Mouse (Mus musculus) heart, embryonic 15.5 days (tissue): ENCODE results near the gene Gm15517. TPM values are rescaled to one million over a fixed set of nuclear protein-coding genes. Genes with fewer than 3 reads are reported as not detected.

Source experiments
- ATAC-seq: fragments of 200-750 bp; cut with Nextera tagmentation; replicated peaks from 2 replicates; pipeline ENCODE4 v1.8.0; 2017; ENCODE audit warnings: low read depth, moderate TSS enrichment; ENCODE audit not compliant: insufficient number of reproducible peaks, insufficient read depth, low FRiP score
- H3K27ac ChIP-seq: fragments of 300-500 bp; sonication (generic); 2 replicates; pipeline ENCODE4 v1.5.1; 2015; ENCODE audit warnings: mild to moderate bottlenecking, inconsistent platforms
- H3K27me3 ChIP-seq: fragments of 300-500 bp; sonication (generic); 2 replicates; pipeline ENCODE4 v1.6.1; 2015; ENCODE audit warnings: inconsistent platforms
- H3K36me3 ChIP-seq: fragments of 300-500 bp; sonication (generic); 2 replicates; pipeline ENCODE4 v1.6.1; 2015; ENCODE audit warnings: mild to moderate bottlenecking, inconsistent platforms
- H3K4me1 ChIP-seq: fragments of 300-500 bp; sonication (generic); replicated peaks from 2 replicates; pipeline ENCODE4 v1.6.1; 2015; ENCODE audit warnings: inconsistent platforms
- H3K4me2 ChIP-seq: fragments of 300-500 bp; sonication (generic); 2 replicates; pipeline ENCODE4 v1.6.1; 2015; ENCODE audit warnings: inconsistent platforms, mild to moderate bottlenecking, moderate library complexity
- H3K4me3 ChIP-seq: fragments of 300-500 bp; sonication (generic); 2 replicates; pipeline ENCODE4 v1.5.1; 2015; ENCODE audit warnings: mild to moderate bottlenecking, inconsistent platforms
- H3K9ac ChIP-seq: fragments of 300-500 bp; sonication (generic); 2 replicates; pipeline ENCODE4 v1.6.1; 2015; ENCODE audit warnings: mild to moderate bottlenecking, inconsistent platforms
- H3K9me3 ChIP-seq: fragments of 300-500 bp; sonication (generic); replicated peaks from 2 replicates; pipeline ENCODE4 v1.6.1; 2016; ENCODE audit warnings: inconsistent platforms
- WGBS: fragments of 180-500 bp; shearing (Covaris S2); methylation state at CpG from one replicate; pipeline ENCODE4 v1.1.7; 2015; ENCODE audit warnings: mixed read lengths; 5-methylcytosine and 5-hydroxymethylcytosine counted together
- polyA plus RNA-seq: library from polyadenylated mRNA; unstranded; fragments of >200 nt; fragmentation: Nextera tagmentation; extraction: Ambion mirVana; gene quantifications from 2 replicates; pipeline ENCODE4 v1.2.1, GENCODE M21; 2015

The Gm15517 gene
- polyA plus RNA-seq, 1 experiment from 2014 or later, result not detected

DNA sequence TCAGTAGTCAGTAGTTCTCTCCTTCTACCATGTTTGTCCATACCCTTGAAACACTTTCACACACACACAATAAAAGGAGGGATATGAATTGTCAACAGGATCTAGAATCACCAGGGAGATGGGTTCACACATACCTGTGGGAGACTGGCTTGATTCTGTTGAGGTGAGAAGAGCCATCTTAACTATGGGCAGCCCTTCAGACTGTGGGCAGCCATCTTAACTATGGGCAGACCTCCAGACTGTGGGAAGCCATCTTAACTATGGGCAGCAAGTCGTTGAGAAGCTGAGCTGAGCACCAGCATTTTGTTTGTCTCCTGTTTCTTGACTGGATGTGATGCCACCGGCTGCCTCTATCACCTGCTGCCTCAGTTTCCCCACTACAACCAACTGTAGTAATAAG lies 10.1 kb downstream of the Gm15517 start:
- no peak overlapping the region for H3K9ac ChIP-seq
- no peak overlapping the region for H3K27ac ChIP-seq
- H3K36me3 ChIP-seq, result no peaks in the 10 kb centered on the region
- no peaks in the 10 kb centered on the region for H3K4me1 ChIP-seq
- no peak overlapping the region for H3K4me2 ChIP-seq
- H3K4me3 ChIP-seq, result no peak overlapping the region
- no peak for ATAC-seq
- WGBS, result 68% methylated on average over 2 of the region's 2 CpGs
- no peaks in the 10 kb centered on the region for H3K9me3 ChIP-seq
- peaks cover 28% of the 10 kb centered on the region for H3K27me3 ChIP-seq

DNA sequence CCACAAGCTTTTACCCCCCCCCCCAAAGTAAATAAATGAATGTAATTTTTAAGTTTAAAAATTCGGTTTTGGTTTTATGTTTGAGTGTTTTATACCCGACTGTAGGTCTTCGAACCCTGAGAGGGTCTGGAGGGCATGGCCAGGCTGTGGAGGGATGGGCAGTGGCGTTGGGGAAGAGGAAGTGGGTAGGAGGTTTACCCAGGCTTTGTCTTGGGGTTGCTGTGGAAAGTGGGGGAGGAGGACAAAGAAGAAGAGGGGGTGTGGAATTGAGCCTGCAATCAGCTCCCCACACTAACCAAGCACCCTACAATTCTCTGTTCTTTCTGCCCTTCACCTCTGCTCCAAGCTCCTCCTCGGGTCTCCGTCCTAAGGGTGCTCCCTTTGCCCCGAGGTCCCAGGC lies 11.3 kb downstream of the Gm15517 start:
- Histone ChIP-seq H3K4me2 (no peak overlapping the region), H3K27ac (no peak overlapping the region), H3K27me3 (peaks cover 24% of the 10 kb centered on the region), H3K9me3 (no peaks in the 10 kb centered on the region), H3K4me3 (no peak overlapping the region), H3K9ac (no peak overlapping the region), H3K4me1 (no peaks in the 10 kb centered on the region), H3K36me3 (no peaks in the 10 kb centered on the region)
- no peak for ATAC-seq
- WGBS, result 82% methylated on average over 7 of the region's 7 CpGs

DNA sequence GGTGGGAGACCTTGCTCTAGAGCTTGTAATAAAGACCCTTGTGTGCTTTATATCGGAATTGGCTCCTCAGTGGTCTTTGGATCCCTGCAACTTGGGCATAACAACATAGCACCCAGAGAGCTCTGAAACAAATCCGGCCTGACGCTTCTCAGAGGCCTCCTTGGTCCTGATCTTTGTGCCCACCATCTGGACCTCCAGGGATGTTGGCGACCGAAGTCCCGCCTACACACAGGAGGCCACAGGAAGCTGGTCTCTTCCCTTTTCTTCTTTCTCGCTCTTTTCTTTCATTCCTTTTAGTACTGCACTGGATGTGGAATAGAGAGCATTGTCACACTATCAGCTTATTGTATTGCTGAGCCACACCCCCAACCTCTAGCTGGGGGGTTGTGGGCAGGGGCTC lies 12.2 kb downstream of the Gm15517 start:
- Histone ChIP-seq H3K4me3 (no peak overlapping the region), H3K27me3 (peaks cover 17% of the 10 kb centered on the region)
- 65% methylated on average over 7 of the region's 7 CpGs for WGBS

DNA sequence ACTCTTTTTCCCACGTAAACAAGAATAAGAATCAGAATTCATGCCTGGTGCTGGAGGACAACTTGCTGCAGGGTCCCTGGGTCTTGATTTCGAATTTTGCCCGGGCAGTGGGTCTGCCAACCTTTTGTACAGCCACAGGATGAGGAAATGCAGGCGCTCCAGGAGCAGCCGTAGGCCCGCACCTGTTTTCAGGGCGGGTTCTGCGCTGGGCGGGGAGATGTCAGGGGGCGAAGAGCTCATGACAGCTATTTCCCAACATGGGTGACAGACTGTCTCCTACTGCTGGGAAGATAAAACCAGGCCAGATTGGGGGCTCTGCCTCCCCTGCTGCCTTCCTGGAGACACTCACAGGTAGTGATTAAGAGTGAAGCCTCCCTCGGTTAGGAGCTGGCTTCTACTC lies 12.8 kb downstream of the Gm15517 start:
- H3K27ac ChIP-seq, result no peak overlapping the region
- ATAC-seq, result no peak
- H3K4me2 ChIP-seq, result no peak overlapping the region
- H3K9me3 ChIP-seq, result no peaks in the 10 kb centered on the region
- WGBS, result 28% methylated on average over 11 of the region's 11 CpGs
- H3K9ac ChIP-seq, result no peak overlapping the region
- H3K4me3 ChIP-seq, result no peak overlapping the region
- no peaks in the 10 kb centered on the region for H3K4me1 ChIP-seq
- no peaks in the 10 kb centered on the region for H3K36me3 ChIP-seq
- H3K27me3 ChIP-seq, result peaks cover 16% of the 10 kb centered on the region

More for the DNA sequence above, 12.2 kb downstream of the Gm15517 start:
- H3K4me1 ChIP-seq, result no peaks in the 10 kb centered on the region
- H3K4me2 ChIP-seq, result no peak overlapping the region
- H3K27ac ChIP-seq, result no peak overlapping the region
- no peaks in the 10 kb centered on the region for H3K9me3 ChIP-seq
- no peak overlapping the region for H3K9ac ChIP-seq
- ATAC-seq, result no peak
- no peaks in the 10 kb centered on the region for H3K36me3 ChIP-seq

DNA sequence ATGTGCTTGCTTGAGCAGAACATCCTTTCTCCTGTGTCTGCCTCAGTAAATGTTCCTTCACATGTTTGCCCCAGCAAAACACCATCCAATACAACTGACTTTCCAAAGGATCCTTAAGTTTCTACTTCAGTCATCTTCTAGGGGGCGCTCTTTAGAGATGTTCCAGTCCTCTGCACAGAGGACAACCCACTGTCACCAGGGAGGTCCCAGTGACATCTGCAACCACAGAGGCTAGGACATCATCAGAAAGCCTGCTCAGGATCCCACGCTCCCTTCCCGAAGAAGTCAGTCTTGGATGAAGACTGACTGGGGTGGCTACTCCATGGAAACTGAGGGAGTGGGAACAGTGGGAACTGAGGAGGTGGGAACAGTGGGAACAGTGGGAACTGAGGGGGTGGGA lies 14.3 kb downstream of the Gm15517 start:
- no peak overlapping the region for H3K27ac ChIP-seq
- WGBS, result 78% methylated on average over 3 of the region's 3 CpGs
- H3K4me3 ChIP-seq, result no peak overlapping the region
- H3K9ac ChIP-seq, result no peak overlapping the region
- peaks cover 16% of the 10 kb centered on the region for H3K27me3 ChIP-seq
- H3K4me2 ChIP-seq, result no peak overlapping the region
- H3K9me3 ChIP-seq, result no peaks in the 10 kb centered on the region
- no peak for ATAC-seq
- no peaks in the 10 kb centered on the region for H3K36me3 ChIP-seq
- H3K4me1 ChIP-seq, result no peaks in the 10 kb centered on the region

DNA sequence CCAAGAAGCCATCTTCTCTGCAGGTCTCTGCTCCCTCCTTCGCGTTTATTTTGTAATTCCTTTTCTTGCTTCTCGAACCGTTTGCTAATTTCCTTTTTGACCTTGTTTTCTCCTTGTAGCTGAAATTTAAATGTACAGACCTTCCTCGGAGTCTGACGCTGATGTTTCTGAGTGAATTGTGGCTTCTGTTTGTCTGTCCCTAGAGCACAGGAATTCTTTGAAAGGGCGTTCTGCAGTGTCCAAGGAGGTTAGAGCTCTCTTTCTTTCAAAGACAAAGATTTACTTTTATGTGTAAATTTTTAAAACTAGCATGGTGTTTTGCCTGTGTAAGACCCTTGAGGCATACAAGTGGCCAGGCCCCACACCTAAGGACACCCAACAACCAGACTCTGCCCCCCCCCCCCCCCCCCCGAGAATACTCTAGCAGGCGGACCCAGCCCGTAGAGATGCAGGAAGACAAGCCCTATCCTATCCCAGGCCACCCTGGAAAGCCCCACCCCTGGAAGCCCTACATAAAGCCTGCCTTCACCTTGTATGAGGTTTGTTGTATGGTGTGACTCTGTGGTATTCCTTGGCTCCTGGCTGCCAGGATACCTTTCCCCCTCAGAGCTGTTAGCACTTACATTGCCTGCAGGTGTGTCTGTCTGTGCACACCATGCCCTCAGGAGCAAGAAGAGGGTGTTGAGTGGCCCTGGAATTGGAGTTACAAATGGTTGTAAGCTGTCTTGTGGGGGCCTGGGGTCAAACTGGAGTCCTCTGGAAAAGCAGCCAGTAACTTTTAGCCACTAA lies 15.4 kb downstream of the Gm15517 start:
- H3K27ac ChIP-seq, result no peak overlapping the region
- ATAC-seq, result no peak
- H3K4me2 ChIP-seq, result no peak overlapping the region
- no peaks in the 10 kb centered on the region for H3K4me1 ChIP-seq
- H3K27me3 ChIP-seq, result peaks cover 19% of the 10 kb centered on the region
- no peak overlapping the region for H3K9ac ChIP-seq
- no peak overlapping the region for H3K4me3 ChIP-seq
- no peaks in the 10 kb centered on the region for H3K36me3 ChIP-seq
- whole genome bisulfite sequencing, result 63% methylated on average over 10 of the region's 10 CpGs
- H3K9me3 ChIP-seq, result no peaks in the 10 kb centered on the region

DNA sequence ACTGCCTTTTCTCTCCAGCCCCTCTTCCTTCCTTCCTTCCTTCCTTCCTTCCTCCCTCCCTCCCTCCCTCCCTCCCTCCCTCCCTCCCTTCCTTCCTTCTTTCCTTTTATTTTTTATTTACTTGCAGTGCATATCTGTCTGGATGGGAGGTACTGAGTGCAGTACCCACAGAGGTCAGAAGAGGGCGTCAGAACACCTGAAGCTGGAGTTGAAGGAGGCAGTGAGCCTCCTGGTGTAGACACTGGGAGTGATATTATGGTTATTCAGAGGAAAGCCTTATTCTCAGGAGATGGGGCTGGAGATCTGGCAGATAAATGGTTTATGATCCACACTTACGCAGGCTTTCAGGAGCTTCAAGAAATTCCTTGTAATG lies 16.0 kb downstream of the Gm15517 start:
- Histone ChIP-seq H3K36me3 (no peaks in the 10 kb centered on the region), H3K27ac (no peak overlapping the region), H3K27me3 (peaks cover 21% of the 10 kb centered on the region), H3K9ac (no peak overlapping the region), H3K4me3 (no peak overlapping the region), H3K4me2 (no peak overlapping the region), H3K9me3 (no peaks in the 10 kb centered on the region), H3K4me1 (no peaks in the 10 kb centered on the region)
- no peak for ATAC-seq
- WGBS, result 46% methylated on average over 2 of the region's 2 CpGs

DNA sequence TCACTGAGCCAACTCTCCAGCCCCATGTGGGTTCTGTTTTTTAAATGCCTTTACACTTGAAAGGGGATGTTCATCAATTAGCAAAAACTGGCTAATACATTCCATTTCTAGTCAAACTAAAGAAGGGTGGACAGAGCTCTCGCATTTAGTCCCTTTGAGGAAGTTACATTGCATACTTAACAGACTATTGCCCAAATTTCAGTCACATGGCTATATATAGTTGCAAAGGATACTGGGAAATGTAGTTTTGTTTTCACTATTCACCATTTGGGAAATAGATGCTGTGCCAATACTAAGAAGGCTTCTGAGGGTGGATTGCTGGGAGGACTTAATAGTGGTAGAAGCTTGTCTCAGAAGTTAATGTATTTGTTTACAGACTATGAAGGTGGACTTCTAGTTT lies 19.7 kb downstream of the Gm15517 start:
- Histone ChIP-seq H3K4me3 (no peak overlapping the region), H3K9me3 (no peaks in the 10 kb centered on the region), H3K36me3 (no peaks in the 10 kb centered on the region), H3K4me2 (no peak overlapping the region), H3K27ac (no peak overlapping the region), H3K4me1 (no peaks in the 10 kb centered on the region), H3K9ac (no peak overlapping the region), H3K27me3 (0 out of 2 replicates have a peak, but pooled peaks cover 10% of the 10 kb centered on the region)
- no peak for ATAC-seq
- 52% methylated on average over 1 of the region's 1 CpGs for WGBS

DNA sequence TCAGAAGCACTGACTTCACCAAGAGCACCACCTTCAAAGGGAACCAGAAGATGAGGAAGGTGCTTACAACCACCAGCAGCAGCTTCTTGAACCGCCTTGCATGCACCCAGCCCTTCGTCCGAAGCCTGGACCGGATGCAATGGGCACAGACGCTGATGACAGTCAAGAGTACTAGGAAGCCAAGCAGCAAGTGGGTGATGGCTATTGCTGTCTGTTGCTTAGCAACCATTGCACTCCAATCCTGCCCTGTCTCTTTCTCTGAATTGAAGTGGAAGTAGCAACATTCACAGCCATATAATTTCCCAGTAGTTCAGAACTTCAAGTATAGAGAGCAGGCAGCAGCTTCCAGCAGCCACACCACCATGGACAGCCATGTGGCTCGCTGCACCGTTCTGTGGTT lies 20.3 kb downstream of the Gm15517 start:
- WGBS, result 64% methylated on average over 7 of the region's 7 CpGs
- Histone ChIP-seq H3K4me3 (no peak overlapping the region), H3K4me1 (no peaks in the 10 kb centered on the region), H3K36me3 (no peaks in the 10 kb centered on the region), H3K27ac (no peak overlapping the region), H3K9me3 (no peaks in the 10 kb centered on the region; the same call in 1 of the 2 replicates), H3K4me2 (no peak overlapping the region), H3K27me3 (0 out of 2 replicates have a peak, but pooled peaks cover 10% of the 10 kb centered on the region), H3K9ac (no peak overlapping the region)
- ATAC-seq, result no peak

DNA sequence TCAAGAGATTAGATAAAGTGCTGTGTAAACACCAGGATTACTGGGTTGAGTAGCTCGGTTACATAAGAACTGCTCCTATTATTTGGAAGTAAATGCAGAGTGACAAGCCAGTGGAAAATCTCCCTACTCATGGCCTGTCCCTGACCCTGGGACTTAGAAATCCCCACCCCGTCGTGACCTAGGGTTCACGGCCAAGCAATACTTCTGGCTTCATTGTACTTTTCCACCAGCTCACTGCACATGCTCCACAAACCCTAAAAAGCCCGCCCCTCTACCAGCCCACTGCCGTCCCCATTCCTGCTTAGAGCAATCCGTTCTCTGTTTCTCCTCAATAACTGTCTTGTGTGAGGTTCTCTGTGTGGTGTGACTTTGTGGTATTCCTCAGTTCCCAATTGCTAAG lies 26.5 kb downstream of the Gm15517 start:
- Histone ChIP-seq H3K4me2 (no peak overlapping the region), H3K4me1 (no peaks in the 10 kb centered on the region), H3K36me3 (no peaks in the 10 kb centered on the region), H3K4me3 (no peak overlapping the region), H3K9ac (no peak overlapping the region), H3K9me3 (no peaks in the 10 kb centered on the region; the same call in 1 of the 2 replicates), H3K27ac (no peak overlapping the region), H3K27me3 (0 out of 2 replicates have a peak, but pooled peaks cover 8% of the 10 kb centered on the region)
- 58% methylated on average over 7 of the region's 7 CpGs for WGBS
- ATAC-seq, result no peak

DNA sequence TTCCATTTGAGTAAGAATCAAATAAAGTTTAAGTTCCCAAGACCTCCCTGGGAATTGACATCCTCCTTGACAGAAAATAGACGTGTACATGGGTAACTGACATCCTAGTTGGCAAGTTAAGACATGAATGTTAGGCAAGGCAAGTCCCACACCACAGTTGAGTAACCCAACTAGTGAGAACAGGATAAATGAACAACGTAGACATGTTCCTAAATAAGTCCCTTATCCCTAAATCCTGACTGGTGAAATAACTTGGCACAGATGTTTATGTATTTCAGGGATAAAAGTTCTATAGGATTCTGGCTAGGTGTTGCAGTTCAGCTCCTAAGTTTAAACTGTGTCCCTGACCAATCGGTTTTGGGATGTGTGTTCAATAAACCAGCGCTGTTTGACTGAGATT lies 29.7 kb downstream of the Gm15517 start:
- ATAC-seq, result no peak
- Histone ChIP-seq H3K9me3 (no peaks in the 10 kb centered on the region; the same call in 1 of the 2 replicates), H3K27ac (no peak overlapping the region), H3K36me3 (no peaks in the 10 kb centered on the region), H3K4me1 (no peaks in the 10 kb centered on the region), H3K4me2 (no peak overlapping the region), H3K27me3 (0 out of 2 replicates have a peak, but pooled peaks cover 7% of the 10 kb centered on the region), H3K4me3 (no peak overlapping the region), H3K9ac (no peak overlapping the region)
- 71% methylated on average over 4 of the region's 4 CpGs for WGBS

DNA sequence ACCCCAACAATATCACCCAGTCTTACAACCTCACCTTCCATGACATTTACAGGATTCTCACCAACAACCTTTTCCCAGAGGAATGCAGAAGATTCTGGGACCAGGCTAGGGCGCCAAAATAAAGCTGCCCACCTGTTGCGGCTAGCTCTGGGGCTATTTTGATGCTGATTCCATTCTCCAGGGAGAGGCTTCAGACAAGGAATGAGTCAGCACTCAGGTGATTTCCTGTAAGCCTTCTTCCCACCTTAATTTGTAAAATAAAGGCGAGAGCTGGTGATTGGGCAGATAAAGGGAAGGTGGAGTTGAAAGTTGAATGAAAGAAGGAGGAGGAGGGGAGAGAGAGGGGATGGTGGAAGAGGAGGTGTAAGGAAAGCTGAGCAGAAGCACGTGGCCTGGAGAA lies 30.2 kb downstream of the Gm15517 start:
- no peak overlapping the region for H3K27ac ChIP-seq
- H3K4me2 ChIP-seq, result no peak overlapping the region
- H3K4me1 ChIP-seq, result no peaks in the 10 kb centered on the region
- no peaks in the 10 kb centered on the region; the same call in 1 of the 2 replicates for H3K9me3 ChIP-seq
- H3K9ac ChIP-seq, result no peak overlapping the region
- WGBS, result 43% methylated on average over 4 of the region's 4 CpGs
- 0 out of 2 replicates have a peak, but pooled peaks cover 7% of the 10 kb centered on the region for H3K27me3 ChIP-seq
- H3K36me3 ChIP-seq, result no peaks in the 10 kb centered on the region
- H3K4me3 ChIP-seq, result no peak overlapping the region
- no peak for ATAC-seq
